Mouse (Mus musculus): ENCODE measurements around the gene Itga3.

Itga3 gene

GRCm38 (mm10) chr11:95076041-95076535 is 513 bp downstream of the Itga3 start:
- in situ Hi-C loops (cut with MboI; ENCODE audit: low pct_unique_long_range_greater_than_20kb in 1 of 2, low sequenced_read_pairs in 2 of 2, unreplicated experiment in 1 of 2): no loop called here

- in situ Hi-C loops (cut with MboI; ENCODE audit: low pct_unique_long_range_greater_than_20kb in 1 of 2, low sequenced_read_pairs in 2 of 2, unreplicated experiment in 1 of 2): no loop called here
Measured at GRCm38 (mm10) chr11:95075197-95076040, 1.2 kb downstream of the Itga3 start.

DNA sequence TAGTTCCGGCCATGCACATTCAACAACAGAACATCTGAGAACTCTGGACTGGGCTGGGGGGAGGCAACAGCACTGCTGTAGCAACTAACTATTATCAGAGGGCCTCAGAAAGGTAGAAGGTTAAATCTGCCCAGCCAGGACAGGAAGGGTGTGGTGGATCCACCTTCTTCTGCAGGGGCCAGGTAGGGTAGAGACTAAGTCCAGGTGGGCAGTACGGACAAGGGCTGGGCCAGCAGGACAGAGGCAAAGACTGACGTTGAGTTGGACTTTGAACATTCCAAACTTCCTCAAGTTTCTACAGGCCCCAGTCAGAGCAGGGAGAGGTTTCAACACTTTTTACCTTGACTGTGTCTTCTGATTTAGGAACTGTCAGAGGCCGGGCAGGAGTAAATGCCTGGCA is 1.9 kb downstream of the Itga3 start:
- in situ Hi-C loops (cut with MboI; ENCODE audit: low pct_unique_long_range_greater_than_20kb in 1 of 2, low sequenced_read_pairs in 2 of 2, unreplicated experiment in 1 of 2): no loop called here

DNA sequence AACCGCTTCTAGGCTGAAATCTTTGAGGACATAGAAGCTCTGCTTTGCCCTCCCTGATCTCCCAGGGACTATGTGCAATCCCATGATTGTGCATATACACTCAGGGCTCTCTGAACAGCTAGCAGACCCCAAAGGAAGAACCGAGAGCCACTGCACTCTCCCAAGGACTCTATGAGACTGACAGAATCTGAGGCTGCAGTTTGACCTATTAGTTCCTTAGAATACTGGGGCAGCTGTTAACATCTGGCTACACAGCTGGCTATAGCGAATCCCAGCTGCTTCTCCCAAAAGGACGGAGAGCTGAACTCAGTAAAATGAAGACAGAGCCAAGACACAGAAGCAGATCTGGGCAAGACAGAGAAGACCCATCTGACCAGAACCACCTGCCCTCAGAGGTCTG is 2.8 kb downstream of the Itga3 start:
- in situ Hi-C loops (cut with MboI; ENCODE audit: low pct_unique_long_range_greater_than_20kb in 1 of 2, low sequenced_read_pairs in 2 of 2, unreplicated experiment in 1 of 2): no loop called here

DNA sequence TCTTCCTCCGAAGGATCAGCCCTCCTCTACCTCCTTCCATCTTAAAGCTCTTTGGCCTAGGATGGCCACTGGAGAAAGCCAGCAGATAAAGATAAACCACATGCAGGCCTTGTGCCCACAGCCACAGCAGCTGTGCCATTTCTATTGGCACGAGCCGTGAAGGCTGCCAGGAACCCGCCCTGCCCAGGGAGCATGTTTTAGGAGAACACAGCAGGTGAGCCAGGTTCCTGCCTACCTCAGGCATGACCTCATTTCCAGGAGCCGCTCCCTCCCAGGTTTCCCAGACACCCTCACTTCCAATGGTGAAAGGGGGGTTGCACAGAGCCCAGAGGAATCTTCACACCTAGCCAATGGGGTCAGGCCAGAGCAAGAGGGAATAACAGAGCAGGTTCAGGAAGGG is 3.8 kb downstream of the Itga3 start:
- in situ Hi-C loops (cut with MboI; ENCODE audit: low pct_unique_long_range_greater_than_20kb in 1 of 2, low sequenced_read_pairs in 2 of 2, unreplicated experiment in 1 of 2): no loop called here

DNA sequence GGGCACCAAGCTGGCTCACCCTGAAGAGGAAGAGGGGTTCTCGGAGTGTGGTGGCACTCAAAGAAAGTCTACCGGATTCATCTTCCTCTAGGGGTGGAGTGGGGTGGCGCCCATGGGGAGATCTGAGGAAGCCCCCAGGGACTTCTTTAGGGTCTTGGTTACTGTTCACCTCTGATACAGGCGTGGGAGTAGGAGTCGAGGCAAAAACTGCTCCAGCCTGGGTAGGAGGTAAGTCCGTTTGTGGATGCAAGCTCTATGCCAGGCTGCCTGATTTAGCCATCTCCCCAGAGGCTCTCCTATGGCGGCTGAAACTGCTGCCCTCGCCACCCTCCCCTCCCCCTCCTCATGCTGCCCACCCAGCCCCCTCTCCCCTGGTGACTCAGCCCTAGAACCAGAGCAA is 4.5 kb downstream of the Itga3 start:
- in situ Hi-C loops (cut with MboI; ENCODE audit: low pct_unique_long_range_greater_than_20kb in 1 of 2, low sequenced_read_pairs in 2 of 2, unreplicated experiment in 1 of 2): no loop called here

DNA sequence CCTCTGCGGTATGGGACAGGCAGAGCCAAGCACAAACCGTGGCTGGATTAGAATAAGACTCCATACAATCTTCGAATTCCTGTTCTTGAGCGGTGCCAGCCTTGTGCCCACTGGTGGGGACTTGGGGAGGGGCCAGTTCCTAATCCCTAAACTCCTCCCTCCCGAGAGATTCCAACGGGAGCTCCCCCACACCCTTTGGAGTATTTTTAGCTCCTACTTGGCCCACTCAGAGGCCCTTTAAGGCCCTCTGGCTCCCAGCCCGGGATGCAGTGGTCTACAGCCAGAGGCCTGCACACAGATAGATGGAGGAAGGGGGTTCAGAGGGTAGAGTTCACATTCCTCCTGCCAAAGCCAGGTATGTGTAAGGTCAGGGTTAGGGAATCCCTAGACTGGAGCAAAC is 5.3 kb downstream of the Itga3 start:
- in situ Hi-C loops (cut with MboI; ENCODE audit: low pct_unique_long_range_greater_than_20kb in 1 of 2, low sequenced_read_pairs in 2 of 2, unreplicated experiment in 1 of 2): no loop called here

GRCm38 (mm10) chr11:95070140-95071107 is 6.2 kb downstream of the Itga3 start:
- in situ Hi-C loops (cut with MboI; ENCODE audit: low pct_unique_long_range_greater_than_20kb in 1 of 2, low sequenced_read_pairs in 2 of 2, unreplicated experiment in 1 of 2): no loop called here

DNA sequence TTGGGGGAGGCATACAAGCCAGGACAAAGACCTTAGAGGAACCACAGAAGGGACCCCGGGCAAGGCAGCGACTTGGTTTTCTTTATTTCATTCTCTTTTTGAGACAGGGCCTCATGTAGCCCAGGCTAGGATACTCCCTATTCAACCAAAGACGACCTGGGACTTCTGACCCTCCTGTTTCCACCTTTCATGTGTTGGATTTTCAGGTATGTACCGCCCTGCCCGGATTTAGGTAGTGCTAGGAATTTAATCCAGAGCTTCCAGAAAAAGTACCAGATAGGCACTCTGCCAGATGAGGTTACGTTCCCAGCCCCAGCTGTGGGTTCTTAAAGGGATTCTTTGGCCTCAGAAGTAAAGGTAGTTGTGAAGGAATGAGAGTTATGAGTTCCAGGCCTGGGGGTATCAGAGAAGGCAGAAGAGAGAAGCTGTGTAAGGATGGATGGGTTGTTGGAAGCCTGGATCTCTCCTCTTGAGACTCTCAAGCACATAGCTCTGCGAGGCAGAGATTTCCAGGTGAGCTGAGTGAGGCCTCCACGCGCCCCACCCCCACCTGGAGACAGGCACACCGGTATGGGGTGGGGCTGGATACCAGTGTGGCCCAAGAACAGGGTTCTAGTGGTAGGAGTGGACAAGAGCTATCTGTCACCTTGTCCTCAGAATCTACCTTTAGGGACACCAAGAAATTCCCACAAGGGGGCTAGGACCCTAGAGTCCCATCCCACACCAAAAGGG is 7.2 kb downstream of the Itga3 start:
- in situ Hi-C loops (cut with MboI; ENCODE audit: low pct_unique_long_range_greater_than_20kb in 1 of 2, low sequenced_read_pairs in 2 of 2, unreplicated experiment in 1 of 2): no loop called here

DNA sequence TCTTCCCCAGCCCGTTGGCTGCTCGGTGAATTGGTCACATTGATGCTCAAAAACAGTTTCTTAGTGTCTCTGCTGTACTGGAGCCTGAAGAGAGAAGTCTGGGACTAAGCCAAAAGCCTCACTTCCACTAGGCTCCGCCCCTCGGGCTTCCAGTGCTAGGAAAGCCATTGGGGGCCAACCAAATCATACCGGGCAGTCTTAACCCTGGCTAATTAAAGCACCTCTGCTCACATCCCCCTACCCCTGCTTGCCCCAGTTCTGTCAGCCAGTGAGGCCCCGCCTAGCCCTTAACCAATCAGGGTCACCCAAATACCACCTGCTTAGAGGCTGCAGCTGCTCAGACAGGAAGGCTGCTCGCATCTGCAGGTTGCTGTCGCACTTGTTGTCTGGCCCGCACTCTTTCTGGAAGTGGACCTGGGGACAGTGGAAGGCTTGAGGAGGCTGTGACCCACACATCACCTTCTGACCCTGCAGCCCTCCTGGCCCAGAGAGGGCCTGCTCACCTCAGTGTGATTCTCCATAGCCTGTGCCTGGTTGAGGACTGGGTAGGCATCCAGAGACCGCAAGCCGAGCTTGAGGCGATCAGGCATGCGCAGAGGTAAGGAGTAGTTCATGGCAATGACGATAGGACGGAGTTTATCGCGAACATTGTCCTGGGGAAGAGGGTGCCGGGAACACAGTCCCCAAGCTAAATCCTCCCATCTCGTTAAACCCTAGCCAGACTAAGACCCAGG is 19.7 kb downstream of the Itga3 start:
- in situ Hi-C loops (cut with MboI; ENCODE audit: low pct_unique_long_range_greater_than_20kb in 1 of 2, low sequenced_read_pairs in 2 of 2, unreplicated experiment in 1 of 2): no loop called here

GRCm38 (mm10) chr11:95053062-95053461 is 23.5 kb downstream of the Itga3 start:
- in situ Hi-C loops (cut with MboI; ENCODE audit: low pct_unique_long_range_greater_than_20kb in 1 of 2, low sequenced_read_pairs in 2 of 2, unreplicated experiment in 1 of 2): no loop called here

DNA sequence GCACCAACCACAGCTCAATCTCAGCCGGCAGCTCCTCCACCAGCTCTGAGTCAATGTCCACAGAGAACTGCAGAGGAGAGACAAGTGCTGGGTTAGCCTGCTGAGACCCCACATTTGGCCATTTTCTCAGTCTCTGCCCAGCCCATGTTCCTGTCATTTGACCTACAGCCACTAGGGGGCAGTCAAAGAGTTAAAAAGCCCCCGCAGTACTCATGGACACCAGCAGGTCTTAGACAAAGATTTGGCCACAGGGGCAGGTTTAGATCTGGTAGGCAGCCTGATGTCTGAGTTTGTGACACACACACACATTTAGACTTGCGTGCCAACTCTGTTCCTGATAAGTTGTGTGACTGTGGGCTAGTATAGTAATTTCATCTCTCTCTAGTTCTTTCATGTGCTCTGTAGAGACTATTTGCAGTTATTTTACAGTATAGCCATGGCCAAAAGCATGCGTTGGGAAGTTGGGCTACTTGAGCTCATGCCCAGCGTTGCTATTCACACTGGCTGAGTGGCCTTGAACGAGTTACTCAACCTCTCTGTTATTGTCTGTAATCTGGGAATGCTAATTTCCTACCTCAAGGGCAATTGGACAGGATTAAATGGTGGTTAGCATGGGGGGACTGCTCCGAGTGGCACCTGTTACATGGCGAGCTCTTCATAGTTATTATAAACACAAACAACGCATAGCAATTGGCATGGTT is 29.5 kb downstream of the Itga3 start:
- in situ Hi-C loops (cut with MboI; ENCODE audit: low pct_unique_long_range_greater_than_20kb in 1 of 2, low sequenced_read_pairs in 2 of 2, unreplicated experiment in 1 of 2): no loop called here

- in situ Hi-C loops (cut with MboI; ENCODE audit: low pct_unique_long_range_greater_than_20kb in 1 of 2, low sequenced_read_pairs in 2 of 2, unreplicated experiment in 1 of 2): loop anchor here in 1 of 2 experiments (5.0 kb wide), 1 partner anchor 63 kb away; no protein-coding TSS in a partner anchor
Measured at GRCm38 (mm10) chr11:95044185-95044870, 32.3 kb downstream of the Itga3 start.

DNA sequence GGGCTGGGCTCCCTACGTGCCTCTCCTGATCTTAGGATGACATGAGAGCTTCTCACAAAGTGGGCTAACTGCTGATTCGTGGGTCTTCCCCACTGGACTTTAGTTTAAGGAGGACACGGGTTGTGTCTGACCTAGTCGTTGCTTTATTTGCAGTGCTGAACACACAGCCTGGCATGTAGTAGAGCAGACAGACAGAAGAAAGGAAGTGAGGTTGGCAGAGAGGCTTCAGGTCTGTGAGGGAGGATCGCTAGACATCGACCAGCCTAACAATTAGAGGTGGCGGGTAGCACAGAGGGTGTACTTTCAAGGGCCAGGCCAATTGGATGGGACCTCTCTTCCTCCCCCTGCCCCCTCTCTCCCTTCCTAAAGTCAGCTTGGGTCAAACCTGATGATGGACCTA is 33.0 kb downstream of the Itga3 start:
- in situ Hi-C loops (cut with MboI; ENCODE audit: low pct_unique_long_range_greater_than_20kb in 1 of 2, low sequenced_read_pairs in 2 of 2, unreplicated experiment in 1 of 2): loop anchor here in 1 of 2 experiments (5.0 kb wide), 1 partner anchor 64 kb away; no protein-coding TSS in a partner anchor

GRCm38 (mm10) chr11:95043060-95043459 is 33.5 kb downstream of the Itga3 start:
- in situ Hi-C loops (cut with MboI; ENCODE audit: low pct_unique_long_range_greater_than_20kb in 1 of 2, low sequenced_read_pairs in 2 of 2, unreplicated experiment in 1 of 2): loop anchor here in 1 of 2 experiments (5.0 kb wide), 1 partner anchor 64 kb away; no protein-coding TSS in a partner anchor

DNA sequence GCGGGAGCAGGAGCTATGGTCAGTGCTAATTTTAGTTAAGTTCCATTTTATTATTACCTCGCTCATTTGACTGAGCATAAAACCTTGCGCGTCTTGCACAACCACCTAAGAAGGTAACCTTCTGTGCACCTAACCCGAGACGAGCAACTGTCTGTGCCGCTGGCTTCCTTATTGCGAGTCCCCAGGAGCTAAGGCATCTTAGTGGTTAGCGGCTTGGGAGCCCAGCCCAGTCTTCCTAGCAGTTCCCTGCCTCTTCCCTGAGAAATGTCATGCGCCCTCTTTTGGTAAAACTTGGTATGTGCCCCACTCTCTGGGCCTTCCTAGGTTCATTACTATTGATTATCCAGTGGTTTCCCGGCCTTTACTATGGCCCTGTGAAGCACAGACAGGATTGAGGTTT is 34.5 kb downstream of the Itga3 start:
- in situ Hi-C loops (cut with MboI; ENCODE audit: low pct_unique_long_range_greater_than_20kb in 1 of 2, low sequenced_read_pairs in 2 of 2, unreplicated experiment in 1 of 2): loop anchor here in 1 of 2 experiments (5.0 kb wide), 1 partner anchor 65 kb away; no protein-coding TSS in a partner anchor

Measured in mouse embryonic stem cell (cell line).